In the genomic region with DNA sequence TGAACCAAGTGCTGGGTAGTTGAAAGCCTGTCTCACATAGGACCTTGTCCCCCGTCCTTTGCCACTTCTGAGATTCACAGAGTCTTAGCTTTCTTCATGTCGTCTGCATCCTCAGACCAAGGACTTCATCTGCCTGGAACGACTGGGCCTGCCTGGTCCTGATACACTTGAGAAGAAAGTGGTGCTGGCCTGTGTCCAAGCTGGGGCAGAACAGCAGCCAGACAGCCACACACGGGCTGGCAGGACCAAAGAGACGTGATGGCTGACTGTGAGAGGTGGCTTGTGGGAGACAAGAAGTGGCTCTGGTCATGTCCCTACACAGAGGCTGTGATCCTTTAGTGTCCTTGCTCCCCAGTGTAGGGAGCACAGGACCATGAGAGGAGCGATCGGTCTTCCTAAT, we compare ENCODE assay signal across 32 mouse cellular contexts. TPM values are rescaled to one million over a fixed set of nuclear protein-coding genes. Genes with fewer than 3 reads are reported as not detected.
DNase-seq lines count a peak whose midpoint lies in the region; ATAC-seq and TF ChIP-seq lines count a peak whose summit lies in the region.
"Had no signal": no experiment of that assay in that cellular context is flagged by ENCODE, and none has a peak within 500 bp of the region (broad histone marks: within the 10 kb centered on the region; RNA-seq: fewer than 3 reads in every experiment).

No protein-coding gene starts in this region.

- H3K4me3 ChIP-seq in heart, embryonic 13.5 days = no peak overlapping the region
- H3K4me3 ChIP-seq in intestine, embryonic 14.5 days (ENCODE audit: low read depth, low read length) = no peak overlapping the region
- no peak overlapping the region for H3K4me3 ChIP-seq in intestine, postnatal 0 days (ENCODE audit: low read depth, low read length)
- no peak overlapping the region for H3K4me3 ChIP-seq in embryonic facial prominence, embryonic 12.5 days
- no peak overlapping the region for H3K4me3 ChIP-seq in forebrain, embryonic 10.5 days
- H3K4me3 ChIP-seq: erythroblast, embryonic 14.5 days; forebrain, embryonic 13.5 days; heart, adult 2 months; hindbrain, embryonic 10.5 days; hindbrain, embryonic 13.5 days had no signal

- no peaks in the 10 kb centered on the region for H3K27me3 ChIP-seq in heart, embryonic 13.5 days (replicated peaks)
- H3K27me3 ChIP-seq in intestine, embryonic 14.5 days (replicated peaks; ENCODE audit: control insufficient read depth, insufficient read depth, low read length) = no peaks in the 10 kb centered on the region
- no peaks in the 10 kb centered on the region for H3K27me3 ChIP-seq in intestine, postnatal 0 days (replicated peaks; ENCODE audit: control insufficient read depth, insufficient read depth, low read length)
- no peaks in the 10 kb centered on the region for H3K27me3 ChIP-seq in embryonic facial prominence, embryonic 12.5 days
- no peaks in the 10 kb centered on the region for H3K27me3 ChIP-seq in forebrain, embryonic 10.5 days (ENCODE audit: poor library complexity, severe bottlenecking)
- H3K27me3 ChIP-seq: forebrain, embryonic 13.5 days; hindbrain, embryonic 13.5 days had no signal

- H3K27ac ChIP-seq in heart, embryonic 13.5 days (replicated peaks) = peak overlapping the region; percentile 25
- no peak overlapping the region for H3K27ac ChIP-seq in intestine, embryonic 14.5 days (ENCODE audit: low read depth)
- no peak overlapping the region for H3K27ac ChIP-seq in intestine, postnatal 0 days (ENCODE audit: low read depth, low read length)
- peak overlapping the region; percentile 38; the same call in 1 of the 2 replicates for H3K27ac ChIP-seq in embryonic facial prominence, embryonic 12.5 days
- no peak overlapping the region for H3K27ac ChIP-seq in forebrain, embryonic 10.5 days
- H3K27ac ChIP-seq: forebrain, embryonic 13.5 days; heart, adult 2 months; hindbrain, embryonic 10.5 days; hindbrain, embryonic 13.5 days had no signal

- no peak overlapping the region for H3K4me2 ChIP-seq in heart, embryonic 13.5 days
- H3K4me2 ChIP-seq in intestine, embryonic 14.5 days (ENCODE audit: low read length) = no peak overlapping the region
- H3K4me2 ChIP-seq in intestine, postnatal 0 days (replicated peaks; ENCODE audit: low read depth) = no peak overlapping the region
- H3K4me2 ChIP-seq in embryonic facial prominence, embryonic 12.5 days (replicated peaks) = no peak overlapping the region
- H3K4me2 ChIP-seq: forebrain, embryonic 13.5 days; hindbrain, embryonic 13.5 days had no signal

- 63% methylated on average over 7 of the region's 7 CpGs for WGBS in heart, embryonic 13.5 days
- WGBS in intestine, embryonic 14.5 days = 85% methylated on average over 7 of the region's 7 CpGs
- whole genome bisulfite sequencing in intestine, postnatal 0 days = 81% methylated on average over 7 of the region's 7 CpGs
- 75% methylated on average over 7 of the region's 7 CpGs for WGBS in embryonic facial prominence, embryonic 12.5 days
- 89% methylated on average over 7 of the region's 7 CpGs for WGBS in forebrain, embryonic 10.5 days

- no peaks in the 10 kb centered on the region for H3K36me3 ChIP-seq in heart, embryonic 13.5 days
- no peaks in the 10 kb centered on the region for H3K36me3 ChIP-seq in intestine, embryonic 14.5 days (ENCODE audit: control insufficient read depth, insufficient read depth, low read length)
- no peaks in the 10 kb centered on the region for H3K36me3 ChIP-seq in intestine, postnatal 0 days (ENCODE audit: control insufficient read depth, insufficient read depth)
- no peaks in the 10 kb centered on the region for H3K36me3 ChIP-seq in embryonic facial prominence, embryonic 12.5 days
- H3K36me3 ChIP-seq in forebrain, embryonic 10.5 days (replicated peaks) = no peaks in the 10 kb centered on the region
- H3K36me3 ChIP-seq: G1E; hindbrain, embryonic 10.5 days; hindbrain, embryonic 13.5 days had no signal

- H3K4me1 ChIP-seq in heart, embryonic 13.5 days = peaks cover 3% of the 10 kb centered on the region
- no peaks in the 10 kb centered on the region for H3K4me1 ChIP-seq in intestine, embryonic 14.5 days (replicated peaks; ENCODE audit: control insufficient read depth, insufficient read depth, low read length)
- H3K4me1 ChIP-seq in intestine, postnatal 0 days (replicated peaks; ENCODE audit: control insufficient read depth, insufficient read depth, low read length) = no peaks in the 10 kb centered on the region
- H3K4me1 ChIP-seq in embryonic facial prominence, embryonic 12.5 days = peaks cover 13% of the 10 kb centered on the region; the same call in 1 of the 2 replicates
- H3K4me1 ChIP-seq in forebrain, embryonic 10.5 days = no peaks in the 10 kb centered on the region
- H3K4me1 ChIP-seq: hindbrain, embryonic 10.5 days; hindbrain, embryonic 13.5 days had no signal

- intact Hi-C loops in heart, postnatal 25 days (cut with DNase I) = no loop called here

- no peak for TF ChIP-seq CTCF in intestine, postnatal 0 days (IDR thresholded peaks at IDR 0.05; ENCODE audit: low read depth)

- H3K9ac ChIP-seq in heart, embryonic 13.5 days = no peak overlapping the region
- H3K9ac ChIP-seq in intestine, embryonic 14.5 days (ENCODE audit: low read length) = no peak overlapping the region
- no peak overlapping the region for H3K9ac ChIP-seq in intestine, postnatal 0 days (ENCODE audit: low read depth, low read length)
- H3K9ac ChIP-seq in embryonic facial prominence, embryonic 12.5 days = no peak overlapping the region
- H3K9ac ChIP-seq: forebrain, embryonic 13.5 days; hindbrain, embryonic 13.5 days had no signal

- no peak for ATAC-seq in heart, embryonic 13.5 days (ENCODE audit: extremely low read depth, insufficient number of reproducible peaks, low FRiP score, low TSS enrichment)
- ATAC-seq in intestine, embryonic 14.5 days (replicated peaks; ENCODE audit: low FRiP score, low TSS enrichment, low read depth) = no peak
- ATAC-seq in intestine, postnatal 0 days = no peak
- ATAC-seq in embryonic facial prominence, embryonic 12.5 days (ENCODE audit: insufficient number of reproducible peaks, insufficient read depth, low FRiP score, low TSS enrichment) = no peak
- ATAC-seq: forebrain, embryonic 13.5 days; forebrain, embryonic 16.5 days; hindbrain, embryonic 16.5 days; intestine, embryonic 16.5 days had no signal

- H3K9me3 ChIP-seq in heart, embryonic 13.5 days = no peaks in the 10 kb centered on the region
- H3K9me3 ChIP-seq in intestine, embryonic 14.5 days (ENCODE audit: control insufficient read depth, low read length) = no peaks in the 10 kb centered on the region
- no peaks in the 10 kb centered on the region for H3K9me3 ChIP-seq in intestine, postnatal 0 days (ENCODE audit: control insufficient read depth)
- H3K9me3 ChIP-seq in embryonic facial prominence, embryonic 12.5 days = no peaks in the 10 kb centered on the region
- no peaks in the 10 kb centered on the region for H3K9me3 ChIP-seq in forebrain, embryonic 10.5 days
- H3K9me3 ChIP-seq: forebrain, embryonic 13.5 days; G1E; hindbrain, embryonic 10.5 days; hindbrain, embryonic 13.5 days had no signal

- DNase-seq in heart, postnatal 25 days (ENCODE audit: low spot score) = no peak
- peak; percentile 29 for DNase-seq in intestine, embryonic 14.5 days (ENCODE audit: low spot score)
- DNase-seq in MN1 (ENCODE audit: low spot score) = peak; percentile 63
- no peak for DNase-seq in urinary bladder, adult 2 months (ENCODE audit: low spot score)
- DNase-seq in forebrain, embryonic 10.5 days (ENCODE audit: extremely low spot score, low spot score) = no peak
- DNase-seq: adrenal gland, adult 2 months; adrenal gland, postnatal 14 days; B cell, adult 2 months; cerebellum, adult 11 months; cerebellum, adult 2 months; cerebellum, adult 9-11 months; cerebellum, postnatal 25 days; gastrocnemius, postnatal 10 days; gastrocnemius, postnatal 36 days; heart, adult 2 months; heart, postnatal 14 days; kidney, adult 2 months had no signal

RNA-seq across cellular contexts. Expression of a gene that starts 17.7 kb away (rescaled TPM):
- polyA plus RNA-seq in heart, embryonic 13.5 days (2015; fragmentation: Nextera tagmentation; extraction: Ambion mirVana) = not detected in 2 replicates
- total RNA-seq in heart, postnatal 25 days (2021) = under 1 TPM; 0.13 to 0.20 TPM
- polyA plus RNA-seq in intestine, embryonic 14.5 days (2014; fragmentation: Nextera tagmentation; extraction: Ambion mirVana) = not detected in 2 replicates
- not detected in 2 replicates for polyA plus RNA-seq in intestine, postnatal 0 days (2015; fragmentation: Nextera tagmentation; extraction: Ambion mirVana)
- polyA plus RNA-seq in embryonic facial prominence, embryonic 12.5 days (2016; fragmentation: Nextera tagmentation; extraction: Ambion mirVana) = 0.47 TPM in 1 of 2 replicates, not detected in the other
- polyA plus RNA-seq in urinary bladder, adult 2 months (2012; rRNA removed) = 0.11 and 0.19 TPM in 2 replicates
- 0.23 and 0.53 TPM in 2 replicates for polyA plus RNA-seq in forebrain, embryonic 10.5 days (2016; fragmentation: Nextera tagmentation; extraction: Ambion mirVana)
- total RNA-seq: adrenal gland, postnatal 14 days; CH12.LX; common myeloid progenitor, adult 5-6 weeks; G1E; gastrocnemius, adult 18-20 months; gastrocnemius, postnatal 10 days; gastrocnemius, postnatal 36 days; granulocyte monocyte progenitor cell, adult 5-6 weeks had no signal
- polyA plus RNA-seq: adrenal gland, adult 2 months; erythroblast, embryonic 14.5 days; G1E; hindbrain, embryonic 10.5 days; intestine, embryonic 16.5 days; kidney, adult 2 months had no signal

RNA-seq across cellular contexts. Expression of a gene that starts 58.3 kb away (rescaled TPM):
- polyA plus RNA-seq in heart, embryonic 13.5 days (2015; fragmentation: Nextera tagmentation; extraction: Ambion mirVana) = 21.0 and 23.1 TPM in 2 replicates
- total RNA-seq in heart, postnatal 25 days (2021) = 10 to 100 TPM; 15.8 to 16.9 TPM
- 20.0 and 21.6 TPM in 2 replicates for polyA plus RNA-seq in intestine, embryonic 14.5 days (2014; fragmentation: Nextera tagmentation; extraction: Ambion mirVana)
- 18.5 and 22.4 TPM in 2 replicates for polyA plus RNA-seq in intestine, postnatal 0 days (2015; fragmentation: Nextera tagmentation; extraction: Ambion mirVana)
- 20.3 and 23.8 TPM in 2 replicates for polyA plus RNA-seq in embryonic facial prominence, embryonic 12.5 days (2016; fragmentation: Nextera tagmentation; extraction: Ambion mirVana)
- polyA plus RNA-seq in urinary bladder, adult 2 months (2012; rRNA removed) = 6.1 and 9.3 TPM in 2 replicates
- polyA plus RNA-seq in forebrain, embryonic 10.5 days (2016; fragmentation: Nextera tagmentation; extraction: Ambion mirVana) = 19.3 and 20.8 TPM in 2 replicates

Comparison
In these comparisons a context has a peak if more than half of its experiments do, and no peak if none do; other contexts are left out.
1. H3K27ac ChIP-seq: peak in heart, embryonic 13.5 days (single experiment) and embryonic facial prominence, embryonic 12.5 days (single experiment); none in intestine, embryonic 14.5 days (single experiment), intestine, postnatal 0 days (single experiment) and forebrain, embryonic 10.5 days (single experiment).
2. DNase-seq: peak in intestine, embryonic 14.5 days (single experiment) and MN1 (single experiment); none in heart, postnatal 25 days (single experiment), urinary bladder, adult 2 months (single experiment) and forebrain, embryonic 10.5 days (single experiment).